8 mouse cellular contexts compared by ENCODE assay signal in the genomic region with DNA sequence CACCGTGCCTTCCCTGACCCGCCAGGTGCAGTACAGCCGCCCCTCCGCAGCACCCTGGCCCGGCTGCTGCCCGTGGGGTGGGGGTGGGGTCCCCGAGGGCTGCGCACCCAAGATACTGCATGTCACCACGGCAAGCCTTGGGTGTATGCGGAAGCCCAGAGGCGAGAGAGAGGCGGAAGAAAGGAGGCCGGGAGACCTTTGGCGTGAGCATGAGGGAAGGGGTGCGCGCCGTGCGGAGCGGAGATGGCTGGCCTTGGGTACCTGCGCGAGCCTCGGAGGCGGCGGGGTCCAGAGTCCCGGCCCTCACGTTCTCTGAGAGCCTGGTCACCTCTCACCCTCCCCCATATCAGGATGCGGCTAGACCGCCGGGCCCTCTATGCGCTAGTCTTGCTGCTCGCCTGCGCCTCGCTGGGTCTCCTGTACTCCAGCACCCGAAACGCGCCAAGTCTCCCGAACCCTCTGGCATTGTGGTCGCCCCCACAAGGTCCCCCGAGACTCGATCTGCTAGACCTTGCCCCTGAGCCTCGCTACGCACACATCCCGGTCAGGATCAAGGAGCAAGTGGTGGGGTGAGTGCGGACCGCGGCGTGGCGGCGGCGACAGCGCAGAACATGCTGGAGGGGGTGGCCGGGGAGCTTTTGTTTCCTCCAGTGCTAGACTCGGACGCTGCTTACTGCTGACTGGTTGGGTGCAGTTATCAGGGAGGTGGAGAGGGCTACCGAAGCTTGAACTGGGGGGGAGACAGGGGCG. TPM values are rescaled to one million over a fixed set of nuclear protein-coding genes. Genes with fewer than 3 reads are reported as not detected.
DNase-seq lines count a peak whose midpoint lies in the region; ATAC-seq and TF ChIP-seq lines count a peak whose summit lies in the region.

No protein-coding gene starts in this region.

- H3K4me3 ChIP-seq in liver, embryonic 14.5 days (ENCODE audit: insufficient read depth in 1 of 2, low read depth in 2 of 2, low read length in 2 of 2) = peak overlapping the region; percentile 54 to 63
- H3K4me3 ChIP-seq in neural tube, embryonic 11.5 days (ENCODE audit: low read depth, low read length) = peak overlapping the region; percentile 58

- H3K4me2 ChIP-seq in liver, embryonic 14.5 days (ENCODE audit: low read depth) = peak overlapping the region; percentile 96
- H3K4me2 ChIP-seq in neural tube, embryonic 11.5 days (ENCODE audit: low read depth) = peak overlapping the region; percentile 97

- TF ChIP-seq EP300 in liver, embryonic 14.5 days (IDR thresholded peaks at IDR 0.05; ENCODE audit: low read depth) = no peak

- no peak for TF ChIP-seq CTCF in liver, embryonic 14.5 days (IDR thresholded peaks at IDR 0.05; ENCODE audit: low read depth)

- H3K36me3 ChIP-seq in liver, embryonic 14.5 days (replicated peaks; ENCODE audit: control insufficient read depth, insufficient read depth, low read depth) = no peaks in the 10 kb centered on the region
- no peaks in the 10 kb centered on the region for H3K36me3 ChIP-seq in neural tube, embryonic 11.5 days (ENCODE audit: control insufficient read depth, insufficient read depth, low read length)

- peak; percentile 13 to 33; a peak in 2 of 4 replicates for ATAC-seq in hematopoietic stem cell, adult 5-6 weeks (replicated peaks in 1 of 2; ENCODE audit: insufficient read depth in 1 of 2, low FRiP score in 2 of 2, low TSS enrichment in 1 of 2, low read depth in 1 of 2, poor library complexity in 2 of 2, severe bottlenecking in 2 of 2)
- peak; percentile 72 for ATAC-seq in liver, embryonic 14.5 days (ENCODE audit: insufficient read depth)
- ATAC-seq in neural tube, embryonic 11.5 days (ENCODE audit: insufficient read depth, low FRiP score, low TSS enrichment) = peak; percentile 26

- no peaks in the 10 kb centered on the region for H3K9me3 ChIP-seq in liver, embryonic 14.5 days (ENCODE audit: control insufficient read depth, low read length)
- H3K9me3 ChIP-seq in neural tube, embryonic 11.5 days (ENCODE audit: control insufficient read depth, low read length) = no peaks in the 10 kb centered on the region

- peaks cover 24% of the 10 kb centered on the region for H3K27me3 ChIP-seq in liver, embryonic 14.5 days (ENCODE audit: control insufficient read depth, insufficient read depth, low read length)
- peaks cover 46% of the 10 kb centered on the region for H3K27me3 ChIP-seq in neural tube, embryonic 11.5 days (ENCODE audit: control insufficient read depth, insufficient read depth, low read length)

- peak; percentile 95 for DNase-seq in heart, adult 11 months
- no peak for DNase-seq in heart, adult 8-10 months (ENCODE audit: low spot score)
- DNase-seq in NIH3T3 (ENCODE audit: low read depth) = peak; percentile 43
- DNase-seq in embryo, embryonic 10.5 days (ENCODE audit: low spot score) = peak; percentile 67
- no peak for DNase-seq in liver, embryonic 14.5 days (ENCODE audit: low read depth in 3 of 3, low spot score in 3 of 3)
- peak; percentile 58 for DNase-seq in neural tube, embryonic 11.5 days (ENCODE audit: low spot score)
- peak; percentile 65 to 66 for DNase-seq in thymus, postnatal 10 days (ENCODE audit: low spot score in 2 of 2)

- peaks cover 4 to 17% of the 10 kb centered on the region in 2 experiments for H3K4me1 ChIP-seq in liver, embryonic 14.5 days (replicated peaks; ENCODE audit: control insufficient read depth in 2 of 2, insufficient read depth in 2 of 2, low read length in 1 of 2)
- peaks cover 9% of the 10 kb centered on the region; the same call in 1 of the 2 replicates for H3K4me1 ChIP-seq in neural tube, embryonic 11.5 days (ENCODE audit: control insufficient read depth, insufficient read depth, low read length)

- no peak overlapping the region for H3K27ac ChIP-seq in liver, embryonic 14.5 days
- 0 out of 2 replicates have a peak overlapping the region, but pooled peaks have one; percentile 3 for H3K27ac ChIP-seq in neural tube, embryonic 11.5 days (ENCODE audit: low read depth, low read length)

- peak overlapping the region; percentile 72 for H3K9ac ChIP-seq in liver, embryonic 14.5 days (replicated peaks)
- peak overlapping the region; percentile 67 for H3K9ac ChIP-seq in neural tube, embryonic 11.5 days (ENCODE audit: low read length)

- WGBS in liver, embryonic 14.5 days (ENCODE audit: insufficient replicate concordance) = under 1% methylated on average over 56 of the region's 56 CpGs
- WGBS in neural tube, embryonic 11.5 days = under 1% methylated on average over 54 of the region's 56 CpGs

RNA-seq across cellular contexts. Expression of a gene that starts 0.8 kb away (rescaled TPM):
- 1 to 10 TPM; 1.2 to 3.2 (median 1.5) TPM for total RNA-seq in heart, adult 8-10 months (2022)
- total RNA-seq in hematopoietic stem cell, adult 5-6 weeks (2017) = 43.3 and 48.6 TPM in 2 replicates
- polyA plus RNA-seq in liver, embryonic 14.5 days (2012; rRNA removed) = 9.9 and 10.4 TPM in 2 replicates
- 14.6 and 17.1 TPM in 2 replicates for polyA plus RNA-seq in liver, embryonic 14.5 days (2014; fragmentation: Nextera tagmentation; extraction: Ambion mirVana)
- polyA plus RNA-seq in neural tube, embryonic 11.5 days (2014; fragmentation: Nextera tagmentation; extraction: Ambion mirVana) = 17.3 and 19.9 TPM in 2 replicates

RNA-seq across cellular contexts. Expression of a gene that starts 14.6 kb away (rescaled TPM):
- 10 to 100 TPM; 13.0 to 24.6 (median 15.5) TPM for total RNA-seq in heart, adult 8-10 months (2022)
- total RNA-seq in hematopoietic stem cell, adult 5-6 weeks (2017) = 0.30 and 0.50 TPM in 2 replicates
- polyA plus RNA-seq in liver, embryonic 14.5 days (2012; rRNA removed) = 1.5 and 1.7 TPM in 2 replicates
- 0.75 and 1.3 TPM in 2 replicates for polyA plus RNA-seq in liver, embryonic 14.5 days (2014; fragmentation: Nextera tagmentation; extraction: Ambion mirVana)
- polyA plus RNA-seq in neural tube, embryonic 11.5 days (2014; fragmentation: Nextera tagmentation; extraction: Ambion mirVana) = 0.36 and 0.89 TPM in 2 replicates

RNA-seq across cellular contexts. Expression of a gene that starts 24.1 kb away (rescaled TPM):
- 10 to 100 TPM in 3 of 4 experiments, 1 to 10 TPM in 1; 8.1 to 13.4 (median 10.8) TPM for total RNA-seq in heart, adult 8-10 months (2022)
- total RNA-seq in hematopoietic stem cell, adult 5-6 weeks (2017) = 8.7 and 18.4 TPM in 2 replicates
- polyA plus RNA-seq in liver, embryonic 14.5 days (2012; rRNA removed) = 6.9 and 7.7 TPM in 2 replicates
- 3.4 and 4.8 TPM in 2 replicates for polyA plus RNA-seq in liver, embryonic 14.5 days (2014; fragmentation: Nextera tagmentation; extraction: Ambion mirVana)
- polyA plus RNA-seq in neural tube, embryonic 11.5 days (2014; fragmentation: Nextera tagmentation; extraction: Ambion mirVana) = 31.7 and 31.8 TPM in 2 replicates

RNA-seq across cellular contexts. Expression of a gene that starts 29.7 kb away (rescaled TPM):
- 10 to 100 TPM; 18.1 to 29.6 (median 24.2) TPM for total RNA-seq in heart, adult 8-10 months (2022)
- total RNA-seq in hematopoietic stem cell, adult 5-6 weeks (2017) = 56.2 and 56.8 TPM in 2 replicates
- 35.9 and 38.6 TPM in 2 replicates for polyA plus RNA-seq in liver, embryonic 14.5 days (2012; rRNA removed)
- polyA plus RNA-seq in liver, embryonic 14.5 days (2014; fragmentation: Nextera tagmentation; extraction: Ambion mirVana) = 11.2 and 15.0 TPM in 2 replicates
- 138 and 148 TPM in 2 replicates for polyA plus RNA-seq in neural tube, embryonic 11.5 days (2014; fragmentation: Nextera tagmentation; extraction: Ambion mirVana)

RNA-seq across cellular contexts. Expression of a gene that starts 44.9 kb away (rescaled TPM):
- total RNA-seq in heart, adult 8-10 months (2022) = 10 to 100 TPM; 22.2 to 31.6 (median 24.1) TPM
- 157 and 201 TPM in 2 replicates for total RNA-seq in hematopoietic stem cell, adult 5-6 weeks (2017)
- 20.9 and 25.0 TPM in 2 replicates for polyA plus RNA-seq in liver, embryonic 14.5 days (2012; rRNA removed)
- 22.9 and 29.9 TPM in 2 replicates for polyA plus RNA-seq in liver, embryonic 14.5 days (2014; fragmentation: Nextera tagmentation; extraction: Ambion mirVana)
- 56.2 and 68.9 TPM in 2 replicates for polyA plus RNA-seq in neural tube, embryonic 11.5 days (2014; fragmentation: Nextera tagmentation; extraction: Ambion mirVana)

Comparison
In these comparisons a context has a peak if more than half of its experiments do, and no peak if none do; other contexts are left out.
1. DNase-seq: peak in heart, adult 11 months (single experiment), NIH3T3 (single experiment), embryo, embryonic 10.5 days (single experiment), neural tube, embryonic 11.5 days (single experiment) and thymus, postnatal 10 days (2 of 2); none in heart, adult 8-10 months (single experiment) and liver, embryonic 14.5 days (0 of 3).
2. RNA of a gene that starts 0.8 kb away (total RNA-seq): 43.3 to 48.6 TPM in hematopoietic stem cell, adult 5-6 weeks; 1.2 to 3.2 TPM in heart, adult 8-10 months; every median in the first group is over 10 times any median in the second.
3. Peak in every context shown above with its lines, with median percentiles within 50 percentile points of each other: ATAC-seq.